Mouse (Mus musculus): ENCODE results near the gene Wdr95. TPM values are rescaled to one million over a fixed set of nuclear protein-coding genes. Genes with fewer than 3 reads are reported as not detected.
"Not testable (repeated sequence)": the region's sequence is repeated elsewhere in the genome, so short reads cannot be mapped to it uniquely, and the experiment has no call there.

Wdr95 gene
- polyA plus RNA-seq, 1 experiment from 2014 or later, result 0.05 TPM

DNA sequence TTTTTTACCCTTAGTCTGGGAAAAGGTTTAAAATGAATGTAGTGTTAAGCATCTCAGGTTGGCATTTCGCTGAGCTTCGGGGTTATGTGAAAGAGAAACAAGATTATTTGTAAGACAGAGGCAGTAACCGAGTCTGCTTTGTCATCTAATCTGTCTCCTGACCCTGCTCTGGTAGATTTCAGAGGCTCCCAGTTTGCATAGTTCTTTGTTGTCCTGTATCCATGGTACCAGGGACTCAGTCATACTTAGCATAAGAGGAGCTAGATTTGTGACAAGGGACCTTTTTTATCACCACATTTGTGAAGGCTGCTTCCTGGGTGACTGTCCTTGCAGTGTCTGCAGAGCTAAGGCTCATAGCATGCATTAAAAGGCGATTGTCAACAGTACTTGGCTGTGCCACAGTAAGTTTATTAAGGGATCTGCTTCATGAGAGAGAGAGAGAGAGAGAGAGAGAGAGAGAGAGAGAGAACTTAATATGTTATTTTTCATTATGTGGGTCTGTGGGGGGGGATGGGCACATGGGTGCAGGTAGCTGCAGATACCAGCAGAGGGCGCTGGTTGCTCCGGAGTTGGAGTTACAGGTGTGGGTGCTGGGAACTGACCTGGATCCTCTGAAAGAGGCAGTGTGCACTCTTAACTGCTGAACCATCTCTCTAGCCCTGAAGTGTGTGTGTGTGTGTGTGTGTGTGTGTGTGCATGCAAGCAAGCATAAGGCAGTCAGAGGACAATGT is 3.3 kb upstream of the Wdr95 start:
- no peaks in the 10 kb centered on the region for H3K9me3 ChIP-seq (replicated peaks; ENCODE audit: low read length)
- H3K4me1 ChIP-seq (replicated peaks; ENCODE audit: insufficient read depth, low read length), result 0 out of 2 replicates have a peak, but pooled peaks cover 5% of the 10 kb centered on the region
- no peak overlapping the region for H3K4me3 ChIP-seq (replicated peaks; ENCODE audit: low read depth, low read length)
- no peaks in the 10 kb centered on the region for H3K27me3 ChIP-seq (ENCODE audit: insufficient read depth, low read length)
- H3K9ac ChIP-seq (ENCODE audit: low read depth, low read length), result no peak overlapping the region
- DNase-seq (ENCODE audit: low spot score) (no peak), ATAC-seq (replicated peaks; ENCODE audit: low FRiP score, low read depth) (no peak)
- 46% methylated on average over 6 of the region's 6 CpGs for WGBS
- H3K4me2 ChIP-seq (ENCODE audit: low read length), result 0 out of 2 replicates have a peak overlapping the region, but pooled peaks have one; percentile 30
- TF ChIP-seq CTCF (IDR thresholded peaks at IDR 0.05; ENCODE audit: low read depth), result peak; percentile 50
- no peaks in the 10 kb centered on the region for H3K36me3 ChIP-seq (ENCODE audit: insufficient read depth, low read length)
- no peak overlapping the region for H3K27ac ChIP-seq

DNA sequence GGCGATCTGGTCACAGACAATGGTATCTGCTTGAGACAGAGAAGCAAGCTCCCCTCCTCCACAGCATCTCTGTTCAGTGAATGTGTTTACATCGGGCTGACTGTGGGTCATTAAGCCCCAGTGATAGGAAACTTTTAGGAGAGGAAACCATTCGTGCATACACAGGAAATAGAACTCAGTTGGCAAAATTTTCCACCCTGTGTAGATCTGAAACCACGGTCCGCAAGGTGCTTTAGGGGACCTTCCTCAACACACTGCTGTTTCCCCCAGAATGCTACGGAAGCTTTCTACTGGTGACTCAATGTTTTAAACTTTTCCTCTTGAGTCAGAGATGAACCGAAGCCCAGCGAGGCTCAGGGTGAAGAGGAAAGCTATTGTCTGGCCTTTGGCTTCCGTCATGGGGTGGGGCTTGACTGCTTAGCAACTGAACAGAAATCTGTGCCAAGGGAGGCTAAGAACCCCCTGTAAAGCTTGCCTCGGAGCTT is 2.0 kb upstream of the Wdr95 start:
- Histone ChIP-seq H3K4me1 (replicated peaks; ENCODE audit: insufficient read depth, low read length) (0 out of 2 replicates have a peak, but pooled peaks cover 5% of the 10 kb centered on the region), H3K36me3 (ENCODE audit: insufficient read depth, low read length) (no peaks in the 10 kb centered on the region), H3K9me3 (replicated peaks; ENCODE audit: low read length) (no peaks in the 10 kb centered on the region), H3K27ac (no peak overlapping the region), H3K27me3 (ENCODE audit: insufficient read depth, low read length) (no peaks in the 10 kb centered on the region), H3K4me2 (ENCODE audit: low read length) (0 out of 2 replicates have a peak overlapping the region, but pooled peaks have one; percentile 1), H3K9ac (ENCODE audit: low read depth, low read length) (no peak overlapping the region), H3K4me3 (replicated peaks; ENCODE audit: low read depth, low read length) (no peak overlapping the region)
- peak; percentile 70 for DNase-seq (ENCODE audit: low spot score)
- TF ChIP-seq CTCF (IDR thresholded peaks at IDR 0.05; ENCODE audit: low read depth), result no peak
- ATAC-seq (replicated peaks; ENCODE audit: low FRiP score, low read depth), result no peak; the same call in 1 of the 2 replicates
- WGBS, result 35% methylated on average over 10 of the region's 10 CpGs

DNA sequence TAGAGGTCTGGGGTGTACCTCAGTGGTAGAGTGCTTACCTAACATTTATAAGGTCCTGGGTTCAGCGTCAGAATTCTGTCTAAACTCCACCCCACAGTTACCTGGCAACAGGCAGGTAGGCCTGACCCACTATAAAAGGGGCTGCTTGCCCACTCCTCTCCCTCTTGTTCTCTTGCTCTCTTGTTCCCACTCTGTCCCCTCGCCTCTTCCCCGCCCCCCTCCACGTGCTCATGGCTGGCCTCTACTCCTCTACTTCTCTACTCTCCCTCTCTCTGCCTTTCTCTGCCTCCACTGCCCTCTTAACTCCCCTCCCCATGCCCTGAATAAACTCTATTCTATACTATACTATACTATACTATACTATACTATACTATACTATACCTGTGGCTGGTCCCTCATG is 1.2 kb upstream of the Wdr95 start:
- not testable (repeated sequence) for H3K4me3 ChIP-seq (replicated peaks; ENCODE audit: low read depth, low read length); H3K36me3 ChIP-seq (ENCODE audit: insufficient read depth, low read length); H3K9ac ChIP-seq (ENCODE audit: low read depth, low read length); H3K4me2 ChIP-seq (ENCODE audit: low read length); H3K9me3 ChIP-seq (replicated peaks; ENCODE audit: low read length); H3K27me3 ChIP-seq (ENCODE audit: insufficient read depth, low read length); H3K27ac ChIP-seq; ATAC-seq (replicated peaks; ENCODE audit: low FRiP score, low read depth); DNase-seq (ENCODE audit: low spot score); H3K4me1 ChIP-seq (replicated peaks; ENCODE audit: insufficient read depth, low read length)
- 82% methylated on average over 4 of the region's 4 CpGs for WGBS

DNA sequence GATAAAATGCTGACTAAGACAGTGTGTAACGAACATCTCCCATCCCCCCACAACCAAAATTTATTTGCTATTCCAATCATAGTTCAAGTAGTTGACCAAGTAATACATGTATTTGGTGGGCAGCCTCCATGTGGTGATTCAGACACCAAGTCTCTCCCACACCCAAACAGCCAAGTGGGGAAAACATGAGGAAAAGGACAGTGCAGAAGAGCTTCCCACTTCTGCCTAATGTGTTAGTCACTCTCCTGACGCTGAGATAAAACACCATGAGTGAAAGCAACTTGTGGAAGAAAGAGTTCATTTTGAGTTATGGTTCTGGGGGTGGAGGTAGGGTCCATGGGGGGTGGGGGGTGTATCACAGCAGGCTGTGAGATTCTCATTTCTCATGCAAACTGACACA is 5.4 kb downstream of the Wdr95 start:
- Histone ChIP-seq H3K27me3 (ENCODE audit: insufficient read depth, low read length) (no peaks in the 10 kb centered on the region), H3K9me3 (replicated peaks; ENCODE audit: low read length) (no peaks in the 10 kb centered on the region), H3K4me1 (replicated peaks; ENCODE audit: insufficient read depth, low read length) (no peaks in the 10 kb centered on the region; the same call in 1 of the 2 replicates), H3K36me3 (ENCODE audit: insufficient read depth, low read length) (no peaks in the 10 kb centered on the region), H3K9ac (ENCODE audit: low read depth, low read length) (no peak overlapping the region), H3K27ac (no peak overlapping the region), H3K4me3 (replicated peaks; ENCODE audit: low read depth, low read length) (no peak overlapping the region), H3K4me2 (ENCODE audit: low read length) (no peak overlapping the region)
- TF ChIP-seq CTCF (IDR thresholded peaks at IDR 0.05; ENCODE audit: low read depth), result no peak
- 91% methylated on average over 2 of the region's 2 CpGs for WGBS
- ATAC-seq (replicated peaks; ENCODE audit: low FRiP score, low read depth) (no peak), DNase-seq (ENCODE audit: low spot score) (no peak)

DNA sequence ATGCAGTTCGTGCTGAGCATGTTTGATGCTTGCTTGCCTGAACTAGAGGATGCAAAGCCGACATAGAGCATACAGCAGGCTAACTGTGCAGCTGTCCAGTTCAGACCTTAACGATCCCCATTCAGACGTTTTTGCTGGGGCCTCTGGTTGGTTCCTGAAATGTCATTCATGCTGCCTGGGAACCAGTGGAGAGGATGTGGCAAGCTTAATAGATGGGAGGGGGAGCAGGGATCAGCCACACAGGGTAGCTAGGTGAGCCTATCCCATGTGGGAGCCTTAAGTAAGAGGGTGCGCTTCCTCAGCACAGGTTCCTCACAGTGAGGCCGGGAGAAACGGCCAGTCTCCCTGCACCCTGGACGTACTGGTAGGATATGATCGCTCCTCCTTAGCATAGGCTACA is 7.5 kb downstream of the Wdr95 start:
- Histone ChIP-seq H3K4me3 (replicated peaks; ENCODE audit: low read depth, low read length) (no peak overlapping the region), H3K27ac (no peak overlapping the region), H3K27me3 (ENCODE audit: insufficient read depth, low read length) (no peaks in the 10 kb centered on the region), H3K4me1 (replicated peaks; ENCODE audit: insufficient read depth, low read length) (no peaks in the 10 kb centered on the region; the same call in 1 of the 2 replicates), H3K9ac (ENCODE audit: low read depth, low read length) (no peak overlapping the region), H3K9me3 (replicated peaks; ENCODE audit: low read length) (no peaks in the 10 kb centered on the region), H3K36me3 (ENCODE audit: insufficient read depth, low read length) (no peaks in the 10 kb centered on the region), H3K4me2 (ENCODE audit: low read length) (no peak overlapping the region)
- TF ChIP-seq CTCF (IDR thresholded peaks at IDR 0.05; ENCODE audit: low read depth), result no peak
- no peak for DNase-seq (ENCODE audit: low spot score)
- WGBS, result 70% methylated on average over 9 of the region's 9 CpGs
- ATAC-seq (replicated peaks; ENCODE audit: low FRiP score, low read depth), result no peak

- no peaks in the 10 kb centered on the region; the same call in 1 of the 2 replicates for H3K4me1 ChIP-seq (replicated peaks; ENCODE audit: insufficient read depth, low read length)
- TF ChIP-seq CTCF (IDR thresholded peaks at IDR 0.05; ENCODE audit: low read depth), result no peak
- no peaks in the 10 kb centered on the region for H3K9me3 ChIP-seq (replicated peaks; ENCODE audit: low read length)
- ATAC-seq (replicated peaks; ENCODE audit: low FRiP score, low read depth) (no peak), DNase-seq (ENCODE audit: low spot score) (peak; percentile 42)
- H3K4me2 ChIP-seq (ENCODE audit: low read length), result peak overlapping the region; percentile 39
- WGBS, result 15% methylated on average over 16 of the region's 16 CpGs
- no peak overlapping the region for H3K27ac ChIP-seq
- no peaks in the 10 kb centered on the region for H3K27me3 ChIP-seq (ENCODE audit: insufficient read depth, low read length)
- H3K9ac ChIP-seq (ENCODE audit: low read depth, low read length), result no peak overlapping the region
- H3K4me3 ChIP-seq (replicated peaks; ENCODE audit: low read depth, low read length), result peak overlapping the region; percentile 1; the same call in 1 of the 2 replicates
- no peaks in the 10 kb centered on the region for H3K36me3 ChIP-seq (ENCODE audit: insufficient read depth, low read length)
Measured at GRCm38 (mm10) chr5:149537796-149538511, 9.5 kb downstream of the Wdr95 start.

Measured in kidney, postnatal 0 days (tissue).